Mouse (Mus musculus) olfactory bulb, adult 2 months (tissue): ENCODE measurements around the gene Stat2. TPM values are rescaled to one million over a fixed set of nuclear protein-coding genes. Genes with fewer than 3 reads are reported as not detected.
A peak's percentile ranks its signal among the peaks of the same experiment; 100 is the strongest.
"Not testable (repeated sequence)": the region's sequence is repeated elsewhere in the genome, so short reads cannot be mapped to it uniquely, and the experiment has no call there.

Source experiments
- H3K27ac ChIP-seq: fragments of 200-500 bp; 2 replicates; pipeline ENCODE4 v1.5.1; 2012; ENCODE audit warnings: low read depth, low read length; ENCODE audit not compliant: insufficient read depth
- H3K4me1 ChIP-seq: fragments of 200-500 bp; 2 replicates; pipeline ENCODE4 v1.6.1; 2012; ENCODE audit warnings: low read length; ENCODE audit not compliant: control insufficient read depth, insufficient read depth
- H3K4me3 ChIP-seq: fragments of 200-500 bp; 2 replicates; pipeline ENCODE4 v1.5.1; 2012; ENCODE audit warnings: mild to moderate bottlenecking, low read depth, low read length, moderate library complexity; ENCODE audit not compliant: insufficient read depth
- CTCF ChIP-seq: fragments of 200-500 bp; IDR thresholded peaks from 2 replicates; pipeline ENCODE4 v1.5.1; 2012; ENCODE audit warnings: low read depth, mild to moderate bottlenecking, low read length, moderate library complexity; ENCODE audit not compliant: insufficient read depth
- POLR2A ChIP-seq: fragments of 200-500 bp; IDR thresholded peaks from 2 replicates; pipeline ENCODE4 v1.6.1; 2012; ENCODE audit warnings: mild to moderate bottlenecking, low read depth, low read length, moderate library complexity; ENCODE audit not compliant: insufficient read depth
- WGBS: fragments of 180-500 bp; shearing (Covaris S2); methylation state at CpG from one replicate; pipeline ENCODE4 v1.1.7; 2018; 5-methylcytosine and 5-hydroxymethylcytosine counted together
- polyA plus RNA-seq: library from polyadenylated mRNA; stranded (reverse); fragments of >200 nt; gene quantifications from 2 replicates; pipeline ENCODE4 v1.2.4, GENCODE M21; 2012; ENCODE audit warnings: low replicate concordance; ENCODE audit not compliant: missing spikeins, insufficient read depth, insufficient read length

Gene Stat2
- polyA plus RNA-seq, 1 experiment: not detected

GRCm38 (mm10) chr10:128322141-128323108 is 52.1 kb downstream of the Stat2 start, which contains the start of gene Cnpy2:
Gene Cnpy2, plus strand, starts transcription at chr10:128322459.
- under 1% methylated on average over 40 of the region's 40 CpGs for WGBS
- H3K4me1 ChIP-seq: peaks cover 15% of the 10 kb centered on the region
- peak within 1 kb of the TSS; percentile 99 for H3K27ac ChIP-seq
- H3K4me3 ChIP-seq: peak within 1 kb of the TSS; percentile 77
- TF ChIP-seq CTCF (no peak), POLR2A (peak; percentile 59; the same call in 1 of the 2 replicates)

GRCm38 (mm10) chr10:128323516-128323915 is 53.2 kb downstream of the Stat2 start:
- TF ChIP-seq CTCF: no peak
- no peak for TF ChIP-seq POLR2A
- WGBS: 83% methylated on average over 8 of the region's 8 CpGs
- H3K27ac ChIP-seq: no peak overlapping the region
- H3K4me1 ChIP-seq: peaks cover 15% of the 10 kb centered on the region
- H3K4me3 ChIP-seq: peak overlapping the region; percentile 77

GRCm38 (mm10) chr10:128326825-128327224 is 56.5 kb downstream of the Stat2 start:
- TF ChIP-seq CTCF: no peak
- peaks cover 11% of the 10 kb centered on the region for H3K4me1 ChIP-seq
- no peak overlapping the region for H3K27ac ChIP-seq
- 58% methylated on average over 8 of the region's 8 CpGs for WGBS
- H3K4me3 ChIP-seq: no peak overlapping the region

GRCm38 (mm10) chr10:128327610-128328009 is 57.3 kb downstream of the Stat2 start:
- TF ChIP-seq CTCF: no peak
- no peak for TF ChIP-seq POLR2A
- H3K27ac ChIP-seq: no peak overlapping the region
- H3K4me3 ChIP-seq: no peak overlapping the region
- H3K4me1 ChIP-seq: peaks cover 11% of the 10 kb centered on the region
- WGBS: 78% methylated on average over 10 of the region's 10 CpGs

- not testable (repeated sequence) for H3K27ac ChIP-seq, H3K4me1 ChIP-seq, H3K4me3 ChIP-seq
- WGBS: 77% methylated on average over 6 of the region's 6 CpGs
Measured at GRCm38 (mm10) chr10:128332358-128333249, 62.2 kb downstream of the Stat2 start.

GRCm38 (mm10) chr10:128335582-128335981 is 65.2 kb downstream of the Stat2 start:
- Histone ChIP-seq H3K4me3 (no peak overlapping the region), H3K27ac (no peak overlapping the region; the same call in 1 of the 2 replicates), H3K4me1 (0 out of 2 replicates have a peak, but pooled peaks cover 3% of the 10 kb centered on the region)
- 0% methylated on average over 4 of the region's 4 CpGs for WGBS
- no peak for TF ChIP-seq POLR2A
- TF ChIP-seq CTCF: no peak

- H3K4me1 ChIP-seq: 0 out of 2 replicates have a peak, but pooled peaks cover 3% of the 10 kb centered on the region
- TF ChIP-seq POLR2A (no peak), CTCF (no peak)
- H3K4me3 ChIP-seq: no peak overlapping the region
- no peak overlapping the region for H3K27ac ChIP-seq
- 94% methylated on average over 3 of the region's 3 CpGs for WGBS
Measured at GRCm38 (mm10) chr10:128336195-128336594, 65.8 kb downstream of the Stat2 start.

GRCm38 (mm10) chr10:128336597-128336996 is 66.2 kb downstream of the Stat2 start:
- Histone ChIP-seq H3K4me3 (no peak overlapping the region), H3K27ac (no peak overlapping the region), H3K4me1 (0 out of 2 replicates have a peak, but pooled peaks cover 3% of the 10 kb centered on the region)
- 74% methylated on average over 3 of the region's 3 CpGs for WGBS
- TF ChIP-seq CTCF: no peak
- TF ChIP-seq POLR2A: no peak
